Mouse (Mus musculus) kidney, postnatal 0 days (tissue): ENCODE data around the gene Praf2. TPM values are rescaled to one million over a fixed set of nuclear protein-coding genes. Genes with fewer than 3 reads are reported as not detected.

Experiments
- ATAC-seq: fragments of 200-750 bp; cut with Nextera tagmentation; replicated peaks from 2 replicates; pipeline ENCODE4 v1.8.0; 2017; ENCODE audit warnings: low read depth, moderate number of reproducible peaks, moderate TSS enrichment, moderate library complexity; ENCODE audit not compliant: low FRiP score
- DNase-seq: peaks from one replicate; pipeline ENCODE4 v3.0.0-alpha.2; 2016; ENCODE audit warnings: low spot score
- H3K27ac ChIP-seq: fragments of 300-500 bp; sonication (generic); 2 replicates; pipeline ENCODE4 v1.5.1; 2014; ENCODE audit warnings: mild to moderate bottlenecking
- H3K27me3 ChIP-seq: fragments of 300-500 bp; sonication (generic); 2 replicates; pipeline ENCODE4 v1.6.1; 2014; ENCODE audit warnings: low read length, mixed read lengths; ENCODE audit not compliant: insufficient read depth
- H3K36me3 ChIP-seq: fragments of 300-500 bp; sonication (generic); 2 replicates; pipeline ENCODE4 v1.6.1; 2014; ENCODE audit warnings: low read length, mixed read lengths; ENCODE audit not compliant: insufficient read depth
- H3K4me1 ChIP-seq: fragments of 300-500 bp; sonication (generic); replicated peaks from 2 replicates; pipeline ENCODE4 v1.6.1; 2014; ENCODE audit warnings: antibody characterized with exemption, low read length, mixed read lengths; ENCODE audit not compliant: insufficient read depth
- H3K4me2 ChIP-seq: fragments of 300-500 bp; sonication (generic); 2 replicates; pipeline ENCODE4 v1.6.1; 2014; ENCODE audit warnings: mild to moderate bottlenecking, low read length, moderate library complexity, mixed read lengths
- H3K4me3 ChIP-seq: fragments of 300-500 bp; sonication (generic); replicated peaks from 2 replicates; pipeline ENCODE4 v1.5.1; 2014; ENCODE audit warnings: low read depth, low read length
- H3K9ac ChIP-seq: fragments of 300-500 bp; sonication (generic); 2 replicates; pipeline ENCODE4 v1.6.1; 2014; ENCODE audit warnings: low read depth, low read length
- H3K9me3 ChIP-seq: fragments of 300-500 bp; sonication (generic); replicated peaks from 2 replicates; pipeline ENCODE4 v1.6.1; 2016; ENCODE audit warnings: low read length, inconsistent platforms, mixed read lengths
- CTCF ChIP-seq: IDR thresholded peaks from 2 replicates; pipeline ENCODE4 v1.5.1; 2016; ENCODE audit warnings: antibody characterized with exemption, low read depth, mild to moderate bottlenecking, moderate library complexity
- WGBS: fragments of 180-500 bp; shearing (Covaris S2); extraction: QIAGEN DNeasy Blood & Tissue Kit; methylation state at CpG from one replicate; pipeline ENCODE4 v1.1.7; 2014; 5-methylcytosine and 5-hydroxymethylcytosine counted together
- polyA plus RNA-seq: library from polyadenylated mRNA; unstranded; fragments of >200 nt; fragmentation: Nextera tagmentation; extraction: Ambion mirVana; gene quantifications from 2 replicates; pipeline ENCODE4 v1.2.1, GENCODE M21; 2015

Praf2 gene
- polyA plus RNA-seq, 1 experiment from 2014 or later = 40.9 TPM

DNA sequence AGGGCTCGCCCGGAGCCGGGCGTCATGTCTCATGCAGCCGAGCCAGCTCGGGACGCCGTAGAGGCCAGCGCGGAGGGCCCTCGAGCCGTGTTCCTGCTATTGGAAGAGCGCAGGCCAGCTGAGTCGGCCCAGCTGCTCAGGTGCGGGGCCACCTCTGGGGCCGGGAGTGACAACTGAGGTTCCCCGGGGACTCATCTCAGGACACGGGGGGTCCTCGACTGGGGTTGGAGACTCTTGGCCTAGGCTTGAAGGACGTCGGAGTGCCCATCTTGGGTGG lies 34.6 kb downstream of the Praf2 start:
- no peaks in the 10 kb centered on the region for H3K27me3 ChIP-seq
- ATAC-seq (no peak; the same call in 1 of the 2 replicates), DNase-seq (no peak)
- H3K27ac ChIP-seq = peak overlapping the region; percentile 82
- no peaks in the 10 kb centered on the region for H3K9me3 ChIP-seq
- TF ChIP-seq CTCF = no peak
- 0 out of 2 replicates have a peak, but pooled peaks cover 3% of the 10 kb centered on the region for H3K36me3 ChIP-seq
- peak overlapping the region; percentile 69 for H3K4me3 ChIP-seq
- peak overlapping the region; percentile 67 for H3K4me2 ChIP-seq
- 20% methylated on average over 21 of the region's 21 CpGs for WGBS
- peak overlapping the region; percentile 78 for H3K9ac ChIP-seq
- no peaks in the 10 kb centered on the region for H3K4me1 ChIP-seq

GRCm38 (mm10) chrX:7763631-7764393 lies 35.6 kb downstream of the Praf2 start:
- Histone ChIP-seq H3K9ac (peak overlapping the region; percentile 42), H3K27me3 (no peaks in the 10 kb centered on the region), H3K9me3 (no peaks in the 10 kb centered on the region), H3K4me2 (peak overlapping the region; percentile 67), H3K4me3 (peak overlapping the region; percentile 69), H3K36me3 (0 out of 2 replicates have a peak, but pooled peaks cover 12% of the 10 kb centered on the region), H3K4me1 (no peaks in the 10 kb centered on the region), H3K27ac (peak overlapping the region; percentile 82)
- ATAC-seq (no peak), DNase-seq (peak; percentile 34)
- WGBS = 21% methylated on average over 22 of the region's 22 CpGs
- TF ChIP-seq CTCF = no peak

GRCm38 (mm10) chrX:7764657-7765280 lies 36.5 kb downstream of the Praf2 start:
- Histone ChIP-seq H3K36me3 (0 out of 2 replicates have a peak, but pooled peaks cover 12% of the 10 kb centered on the region), H3K4me3 (peak overlapping the region; percentile 69), H3K27me3 (no peaks in the 10 kb centered on the region), H3K27ac (0 out of 2 replicates have a peak overlapping the region, but pooled peaks have one; percentile 82), H3K4me2 (peak overlapping the region; percentile 67), H3K4me1 (no peaks in the 10 kb centered on the region), H3K9ac (0 out of 2 replicates have a peak overlapping the region, but pooled peaks have one; percentile 42), H3K9me3 (no peaks in the 10 kb centered on the region)
- DNase-seq (no peak), ATAC-seq (no peak)
- 27% methylated on average over 9 of the region's 9 CpGs for WGBS
- TF ChIP-seq CTCF = no peak

GRCm38 (mm10) chrX:7765281-7765670 lies 37.0 kb downstream of the Praf2 start:
- ATAC-seq = no peak
- peak; percentile 32 for DNase-seq
- Histone ChIP-seq H3K27ac (peak overlapping the region; percentile 71), H3K4me1 (no peaks in the 10 kb centered on the region), H3K9me3 (no peaks in the 10 kb centered on the region), H3K4me2 (peak overlapping the region; percentile 67), H3K27me3 (no peaks in the 10 kb centered on the region), H3K4me3 (peak overlapping the region; percentile 16; the same call in 1 of the 2 replicates), H3K9ac (0 out of 2 replicates have a peak overlapping the region, but pooled peaks have one; percentile 8), H3K36me3 (0 out of 2 replicates have a peak, but pooled peaks cover 12% of the 10 kb centered on the region)
- no peak for TF ChIP-seq CTCF
- WGBS = 25% methylated on average over 13 of the region's 13 CpGs

- Histone ChIP-seq H3K9me3 (no peaks in the 10 kb centered on the region), H3K27ac (peak overlapping the region; percentile 71), H3K9ac (0 out of 2 replicates have a peak overlapping the region, but pooled peaks have one; percentile 8), H3K4me2 (peak overlapping the region; percentile 67), H3K4me1 (no peaks in the 10 kb centered on the region), H3K36me3 (0 out of 2 replicates have a peak, but pooled peaks cover 15% of the 10 kb centered on the region), H3K4me3 (peak overlapping the region; percentile 16; the same call in 1 of the 2 replicates), H3K27me3 (no peaks in the 10 kb centered on the region)
- DNase-seq (peak; percentile 54), ATAC-seq (peak; percentile 71)
- no peak for TF ChIP-seq CTCF
- 27% methylated on average over 11 of the region's 11 CpGs for WGBS
These were observed 37.5 kb downstream of the Praf2 start for GRCm38 (mm10) chrX:7765764-7766163.

GRCm38 (mm10) chrX:7769302-7770017 lies 41.2 kb downstream of the Praf2 start:
- no peak for ATAC-seq
- 81% methylated on average over 7 of the region's 7 CpGs for WGBS
- TF ChIP-seq CTCF = no peak

More at GRCm38 (mm10) chrX:7769302-7770017, 41.2 kb downstream of the Praf2 start:
- no peaks in the 10 kb centered on the region for H3K27me3 ChIP-seq
- no peak overlapping the region for H3K9ac ChIP-seq
- H3K36me3 ChIP-seq = 0 out of 2 replicates have a peak, but pooled peaks cover 22% of the 10 kb centered on the region
- no peak overlapping the region for H3K4me2 ChIP-seq
- H3K4me3 ChIP-seq = no peak overlapping the region
- no peak for DNase-seq
- no peaks in the 10 kb centered on the region for H3K9me3 ChIP-seq
- H3K27ac ChIP-seq = no peak overlapping the region
- H3K4me1 ChIP-seq = no peaks in the 10 kb centered on the region
